Mouse (Mus musculus) kidney, adult 2 months (tissue): ENCODE data around the gene Tmtc4.

Experiments used
- CTCF ChIP-seq: fragments of 200-500 bp; conservative IDR thresholded peaks from 2 replicates; pipeline ENCODE4 v1.5.1; 2011; ENCODE audit warnings: low read depth, mild to moderate bottlenecking, control low read depth, low read length, moderate library complexity, mixed read lengths; ENCODE audit not compliant: insufficient read depth, insufficient read length
- POLR2A ChIP-seq: fragments of 200-500 bp; IDR thresholded peaks from one replicate; pipeline ENCODE4 v1.6.1; 2011; ENCODE audit warnings: low read depth, low read length, control low read depth

- TF ChIP-seq POLR2A (no peak), CTCF (no peak)
Measured at GRCm38 (mm10) chr14:122951676-122952445, 32.0 kb downstream of the Tmtc4 start.
